Mouse (Mus musculus): ENCODE measurements around the gene Naga.

Naga gene

GRCm38 (mm10) chr15:82325382-82325781, 13.3 kb downstream of the Naga start:
- no peak for DNase-seq

DNA sequence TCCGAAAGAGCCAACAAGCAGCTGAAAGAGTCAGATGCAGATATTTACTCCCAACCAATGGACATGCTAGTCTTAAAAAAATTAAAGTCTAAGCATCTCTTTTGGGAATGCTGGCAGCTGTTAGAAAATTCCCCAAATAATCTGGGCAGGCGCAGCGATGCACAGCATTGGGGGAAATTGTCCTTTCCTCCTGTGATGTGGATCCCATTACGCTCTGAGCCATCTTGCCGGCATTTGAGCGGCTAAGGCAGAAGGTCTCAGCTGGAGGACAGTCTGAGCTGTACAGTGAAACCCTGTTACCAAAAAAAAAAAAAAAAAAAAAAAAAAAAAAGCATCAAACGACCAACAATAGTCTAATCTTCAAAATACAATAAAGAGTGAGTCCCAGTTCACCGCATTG, 16.5 kb downstream of the Naga start:
- DNase-seq: no peak

DNA sequence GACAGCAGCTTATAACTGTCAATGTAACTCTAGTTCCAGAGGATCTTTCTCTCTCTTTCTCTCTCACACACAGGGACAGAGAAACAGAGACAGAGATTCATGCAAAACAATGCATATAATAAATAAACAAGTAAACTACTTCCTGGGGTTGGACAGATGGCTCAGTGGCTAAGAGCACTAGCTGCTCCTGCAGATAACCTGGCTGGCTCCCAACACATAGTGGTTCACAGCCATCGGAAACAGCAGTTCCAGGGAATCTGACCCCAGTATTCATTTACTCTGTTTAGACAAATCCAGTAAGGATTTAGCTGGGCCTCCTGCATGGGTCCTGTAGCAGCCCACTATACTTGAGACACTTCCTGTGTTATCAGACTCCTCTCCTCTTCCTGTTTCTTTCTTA, 19.1 kb downstream of the Naga start:
- DNase-seq: no peak

- no peak for DNase-seq
These were observed 20.9 kb downstream of the Naga start for GRCm38 (mm10) chr15:82317839-82318238.

DNA sequence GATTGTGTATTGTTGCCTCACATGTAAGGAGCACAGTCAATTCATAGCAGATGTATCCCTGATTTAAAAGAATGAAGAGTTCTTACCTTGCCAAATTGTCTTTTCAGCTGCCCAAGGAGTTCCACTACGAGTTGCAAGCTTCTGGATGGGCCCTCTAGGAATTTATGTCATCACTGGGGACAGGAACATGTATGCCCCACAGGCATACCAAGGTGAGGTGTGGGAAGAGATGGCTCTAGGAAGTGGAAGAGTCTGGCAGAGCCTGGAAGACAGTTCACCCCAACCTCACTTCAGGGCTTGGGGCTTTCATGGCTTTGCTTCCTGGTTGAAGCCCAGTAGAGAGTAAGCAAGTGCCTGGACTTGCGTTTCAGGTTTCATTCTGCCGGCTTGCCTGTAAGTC, 30.3 kb downstream of the Naga start:
- no peak for DNase-seq

GRCm38 (mm10) chr15:82307107-82307506, 31.6 kb downstream of the Naga start:
- DNase-seq: no peak

GRCm38 (mm10) chr15:82298764-82299561, 39.8 kb downstream of the Naga start, which contains the start of gene Wbp2nl:
Wbp2nl (plus strand) TSS chr15:82298954.
- no peak for DNase-seq

DNA sequence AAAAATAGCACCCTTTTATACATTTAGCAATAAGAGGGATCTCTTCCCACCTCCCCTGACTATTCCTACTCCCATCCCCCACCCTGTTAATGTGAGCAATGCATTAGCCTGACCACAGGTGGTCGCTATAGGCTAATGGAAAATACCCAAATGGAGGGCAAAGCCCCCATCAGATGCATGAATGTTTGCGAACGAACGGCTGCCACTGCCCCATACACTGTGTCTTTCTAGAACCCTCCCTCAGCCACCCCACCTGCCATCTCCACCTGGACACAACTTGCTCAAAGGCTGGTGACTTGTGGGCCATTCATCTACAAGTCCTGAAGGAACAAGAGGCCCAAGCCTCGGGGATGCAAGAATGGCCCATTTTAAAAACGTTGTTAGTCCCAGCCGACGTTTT, 44.7 kb downstream of the Naga start:
- DNase-seq: peak; percentile 42

GRCm38 (mm10) chr15:82293271-82293711, 45.4 kb downstream of the Naga start:
- DNase-seq: peak; percentile 31

DNA sequence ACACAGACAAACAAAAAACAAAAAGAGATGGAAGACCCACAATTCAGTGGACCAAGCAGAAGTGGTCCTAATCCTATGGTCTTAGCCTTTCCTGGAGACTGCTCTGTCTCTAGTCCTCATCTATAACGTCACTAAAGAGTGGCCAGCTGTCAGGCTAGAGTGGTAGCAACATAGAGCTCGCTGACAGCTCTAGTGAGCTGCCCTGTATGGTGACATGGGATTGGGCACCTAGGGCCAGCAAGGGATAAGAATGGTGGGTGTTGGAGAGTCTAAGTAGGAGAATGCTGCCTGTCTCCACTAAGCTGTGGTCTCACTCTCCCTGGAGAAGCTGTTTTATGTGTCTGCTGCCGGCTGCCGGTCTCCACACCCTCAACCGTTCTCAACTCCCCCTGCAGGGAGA, 45.9 kb downstream of the Naga start:
- DNase-seq: no peak

- DNase-seq: no peak
These were observed 48.5 kb downstream of the Naga start for GRCm38 (mm10) chr15:82290252-82290651.

DNA sequence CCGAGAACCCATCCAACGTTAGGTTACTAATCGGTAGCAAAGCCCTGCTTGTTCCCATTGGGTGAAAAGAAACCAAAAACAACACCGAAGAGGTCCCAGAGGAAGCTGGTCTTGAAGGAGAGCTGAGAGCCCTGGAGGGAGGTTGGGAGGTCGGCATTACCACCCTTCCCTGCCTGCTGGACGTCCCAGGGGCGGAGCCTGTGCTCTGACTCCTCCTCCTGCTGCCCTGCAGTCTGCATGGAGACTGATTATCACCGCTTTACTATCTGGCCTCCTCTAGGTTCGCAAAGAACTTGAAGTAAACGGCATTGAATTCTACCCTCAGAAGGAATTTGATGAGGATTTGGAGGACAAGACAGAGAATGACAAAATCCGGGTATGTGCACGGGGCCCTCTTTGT, 52.6 kb downstream of the Naga start:
- peak; percentile 3 for DNase-seq

DNA sequence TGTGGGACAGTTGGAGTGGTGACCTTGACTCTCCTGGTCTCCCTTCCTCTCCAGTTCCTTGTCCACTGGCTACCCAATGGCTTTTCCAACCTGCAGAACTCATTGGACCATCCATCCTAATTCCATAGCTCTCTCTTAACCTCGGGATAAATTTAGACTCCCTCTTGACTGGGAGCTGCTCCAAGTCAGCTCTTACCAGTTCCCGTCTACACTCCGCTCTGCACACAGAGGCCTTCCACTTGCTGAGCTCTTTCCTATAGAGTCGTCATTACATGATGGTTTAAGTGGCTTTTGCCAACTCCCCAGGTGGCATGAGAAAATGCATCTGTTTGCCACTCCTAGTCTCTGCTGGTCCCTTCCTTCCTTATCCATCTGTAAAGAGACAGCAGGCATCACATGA, 58.1 kb downstream of the Naga start:
- DNase-seq: peak; percentile 39
